Mouse (Mus musculus) erythroblast, embryonic 14.5 days (primary cell): ENCODE data around the gene Adgrl1. TPM values are rescaled to one million over a fixed set of nuclear protein-coding genes. Genes with fewer than 3 reads are reported as not detected.

Experiments
- H3K27me3 ChIP-seq: 2 replicates; pipeline ENCODE4 v1.6.1; 2012; ENCODE audit warnings: inconsistent platforms; ENCODE audit not compliant: control insufficient read depth
- H3K36me3 ChIP-seq: 2 replicates; pipeline ENCODE4 v1.6.1; 2012; ENCODE audit warnings: mild to moderate bottlenecking, inconsistent platforms; ENCODE audit not compliant: control insufficient read depth
- H3K4me1 ChIP-seq: 2 replicates; pipeline ENCODE4 v1.6.1; 2012; ENCODE audit warnings: inconsistent platforms; ENCODE audit not compliant: control insufficient read depth
- H3K4me3 ChIP-seq: replicated peaks from 2 replicates; pipeline ENCODE3; 2012; ENCODE audit warnings: moderate library complexity, mild to moderate bottlenecking, inconsistent platforms
- H3K9me3 ChIP-seq: 2 replicates; pipeline ENCODE4 v1.6.1; 2012; ENCODE audit warnings: low read length, inconsistent platforms, mixed read lengths; ENCODE audit not compliant: control insufficient read depth
- GATA1 ChIP-seq: IDR thresholded peaks from 2 replicates; pipeline ENCODE4 v1.6.1; 2012; ENCODE audit warnings: low read length, inconsistent platforms, mixed read lengths
- TAL1 ChIP-seq: IDR thresholded peaks from 3 replicates; pipeline ENCODE4 v1.6.1; 2012; ENCODE audit warnings: low read length, inconsistent platforms, mixed read lengths
- polyA plus RNA-seq: library from polyadenylated mRNA; stranded (reverse); fragments of >175 nt; gene quantifications from 2 replicates; pipeline ENCODE4 v1.2.3, GENCODE M21; 2012

Gene Adgrl1
- polyA plus RNA-seq, 1 experiment = 0.08 TPM

GRCm38 (mm10) chr8:83876080-83876837 is 23.6 kb upstream of the Adgrl1 start:
- no peaks in the 10 kb centered on the region for H3K4me1 ChIP-seq
- TF ChIP-seq TAL1 = no peak
- H3K4me3 ChIP-seq = no peak overlapping the region
- peaks cover 48% of the 10 kb centered on the region for H3K27me3 ChIP-seq
- no peaks in the 10 kb centered on the region; the same call in 1 of the 2 replicates for H3K9me3 ChIP-seq
- H3K36me3 ChIP-seq = no peaks in the 10 kb centered on the region

GRCm38 (mm10) chr8:83876838-83877223 is 23.1 kb upstream of the Adgrl1 start:
- TF ChIP-seq GATA1 (no peak), TAL1 (no peak)
- Histone ChIP-seq H3K4me1 (no peaks in the 10 kb centered on the region), H3K27me3 (peaks cover 48% of the 10 kb centered on the region), H3K9me3 (no peaks in the 10 kb centered on the region; the same call in 1 of the 2 replicates), H3K4me3 (no peak overlapping the region), H3K36me3 (no peaks in the 10 kb centered on the region)

- TF ChIP-seq GATA1 (no peak), TAL1 (no peak)
- H3K4me3 ChIP-seq = no peak overlapping the region
- no peaks in the 10 kb centered on the region; the same call in 1 of the 2 replicates for H3K27me3 ChIP-seq
- H3K36me3 ChIP-seq = no peaks in the 10 kb centered on the region
- no peaks in the 10 kb centered on the region for H3K9me3 ChIP-seq
- H3K4me1 ChIP-seq = no peaks in the 10 kb centered on the region
These were observed 11.5 kb upstream of the Adgrl1 start for GRCm38 (mm10) chr8:83888409-83888808.

- no peaks in the 10 kb centered on the region for H3K36me3 ChIP-seq
- H3K27me3 ChIP-seq = peaks cover 25% of the 10 kb centered on the region
- no peak overlapping the region for H3K4me3 ChIP-seq
- no peak for TF ChIP-seq GATA1
- no peak for TF ChIP-seq TAL1
- no peaks in the 10 kb centered on the region for H3K9me3 ChIP-seq
- H3K4me1 ChIP-seq = no peaks in the 10 kb centered on the region
These were observed 7.8 kb upstream of the Adgrl1 start for GRCm38 (mm10) chr8:83892061-83892460.

GRCm38 (mm10) chr8:83893915-83894314 is 6.0 kb upstream of the Adgrl1 start:
- no peak overlapping the region for H3K4me3 ChIP-seq
- H3K9me3 ChIP-seq = no peaks in the 10 kb centered on the region
- no peaks in the 10 kb centered on the region for H3K36me3 ChIP-seq
- H3K4me1 ChIP-seq = no peaks in the 10 kb centered on the region; the same call in 1 of the 2 replicates
- TF ChIP-seq GATA1 = no peak
- TF ChIP-seq TAL1 = no peak
- H3K27me3 ChIP-seq = peaks cover 44% of the 10 kb centered on the region

GRCm38 (mm10) chr8:83895894-83896293 is 4.0 kb upstream of the Adgrl1 start:
- no peak overlapping the region for H3K4me3 ChIP-seq
- TF ChIP-seq GATA1 (no peak), TAL1 (no peak)
- H3K27me3 ChIP-seq = peaks cover 64% of the 10 kb centered on the region
- no peaks in the 10 kb centered on the region for H3K9me3 ChIP-seq
- H3K4me1 ChIP-seq = peaks cover 11% of the 10 kb centered on the region
- H3K36me3 ChIP-seq = no peaks in the 10 kb centered on the region

- no peaks in the 10 kb centered on the region for H3K9me3 ChIP-seq
- TF ChIP-seq TAL1 = no peak
- no peak for TF ChIP-seq GATA1
- peaks cover 69% of the 10 kb centered on the region for H3K27me3 ChIP-seq
- peaks cover 13% of the 10 kb centered on the region for H3K4me1 ChIP-seq
- H3K36me3 ChIP-seq = no peaks in the 10 kb centered on the region
- no peak overlapping the region for H3K4me3 ChIP-seq
These were observed 3.4 kb upstream of the Adgrl1 start for GRCm38 (mm10) chr8:83896461-83896860.

GRCm38 (mm10) chr8:83897211-83897610 is 2.7 kb upstream of the Adgrl1 start:
- TF ChIP-seq TAL1 (no peak), GATA1 (no peak)
- Histone ChIP-seq H3K36me3 (no peaks in the 10 kb centered on the region), H3K4me1 (peaks cover 13% of the 10 kb centered on the region), H3K4me3 (no peak overlapping the region), H3K27me3 (peaks cover 77% of the 10 kb centered on the region), H3K9me3 (no peaks in the 10 kb centered on the region)

GRCm38 (mm10) chr8:83898456-83898855 is 1.4 kb upstream of the Adgrl1 start:
- Histone ChIP-seq H3K36me3 (no peaks in the 10 kb centered on the region), H3K4me1 (peaks cover 13% of the 10 kb centered on the region), H3K27me3 (peaks cover 86% of the 10 kb centered on the region), H3K4me3 (no peak overlapping the region), H3K9me3 (no peaks in the 10 kb centered on the region)
- no peak for TF ChIP-seq TAL1
- no peak for TF ChIP-seq GATA1

- no peak for TF ChIP-seq GATA1
- peaks cover 13% of the 10 kb centered on the region for H3K4me1 ChIP-seq
- no peak overlapping the region for H3K4me3 ChIP-seq
- no peaks in the 10 kb centered on the region for H3K36me3 ChIP-seq
- peaks cover 86% of the 10 kb centered on the region for H3K27me3 ChIP-seq
- no peaks in the 10 kb centered on the region for H3K9me3 ChIP-seq
These were observed 931 bp upstream of the Adgrl1 start for GRCm38 (mm10) chr8:83898985-83899362.
